Mouse (Mus musculus): ENCODE results near the gene 4921517D22Rik. TPM values are rescaled to one million over a fixed set of nuclear protein-coding genes. Genes with fewer than 3 reads are reported as not detected.
A peak's percentile ranks its signal among the peaks of the same experiment; 100 is the strongest.

The 4921517D22Rik gene
- polyA plus RNA-seq, 1 experiment from 2014 or later, result not detected

- no peaks in the 10 kb centered on the region for H3K9me3 ChIP-seq
- H3K27ac ChIP-seq, result no peak overlapping the region
- WGBS, result 90% methylated on average over 15 of the region's 15 CpGs
- no peak overlapping the region for H3K4me2 ChIP-seq
- H3K9ac ChIP-seq, result no peak overlapping the region
- ATAC-seq (ENCODE audit: insufficient read depth, low FRiP score, low read depth), result no peak
- no peaks in the 10 kb centered on the region; the same call in 1 of the 2 replicates for H3K36me3 ChIP-seq
- no peak overlapping the region for H3K4me3 ChIP-seq (replicated peaks)
- H3K4me1 ChIP-seq, result peaks cover 12% of the 10 kb centered on the region; the same call in 1 of the 2 replicates
- H3K27me3 ChIP-seq (replicated peaks), result no peaks in the 10 kb centered on the region
These were observed 38.1 kb downstream of the 4921517D22Rik start for GRCm38 (mm10) chr13:59655718-59656315.

- Histone ChIP-seq H3K9me3 (no peaks in the 10 kb centered on the region), H3K36me3 (no peaks in the 10 kb centered on the region), H3K27me3 (replicated peaks) (no peaks in the 10 kb centered on the region), H3K4me3 (replicated peaks) (no peak overlapping the region), H3K4me2 (no peak overlapping the region), H3K9ac (no peak overlapping the region), H3K4me1 (peaks cover 12% of the 10 kb centered on the region; the same call in 1 of the 2 replicates), H3K27ac (no peak overlapping the region)
- 81% methylated on average over 5 of the region's 5 CpGs for WGBS
- ATAC-seq (ENCODE audit: insufficient read depth, low FRiP score, low read depth), result no peak
These were observed 39.4 kb downstream of the 4921517D22Rik start for GRCm38 (mm10) chr13:59654465-59654864.

- WGBS, result 64% methylated on average over 3 of the region's 3 CpGs
- ATAC-seq (ENCODE audit: insufficient read depth, low FRiP score, low read depth), result no peak
These were observed 40.8 kb downstream of the 4921517D22Rik start for GRCm38 (mm10) chr13:59653136-59653535.

GRCm38 (mm10) chr13:59652651-59653050, 41.3 kb downstream of the 4921517D22Rik start:
- 60% methylated on average over 5 of the region's 5 CpGs for WGBS
- peaks cover 12% of the 10 kb centered on the region; the same call in 1 of the 2 replicates for H3K4me1 ChIP-seq

More at GRCm38 (mm10) chr13:59653136-59653535, 40.8 kb downstream of the 4921517D22Rik start:
- Histone ChIP-seq H3K4me3 (replicated peaks) (no peak overlapping the region), H3K9me3 (no peaks in the 10 kb centered on the region), H3K36me3 (no peaks in the 10 kb centered on the region; the same call in 1 of the 2 replicates), H3K4me2 (no peak overlapping the region), H3K9ac (no peak overlapping the region), H3K4me1 (peaks cover 12% of the 10 kb centered on the region; the same call in 1 of the 2 replicates), H3K27me3 (replicated peaks) (no peaks in the 10 kb centered on the region), H3K27ac (no peak overlapping the region)

GRCm38 (mm10) chr13:59649781-59650180, 44.1 kb downstream of the 4921517D22Rik start:
- no peaks in the 10 kb centered on the region for H3K27me3 ChIP-seq (replicated peaks)
- no peaks in the 10 kb centered on the region; the same call in 1 of the 2 replicates for H3K36me3 ChIP-seq
- 74% methylated on average over 5 of the region's 5 CpGs for WGBS
- 0 out of 2 replicates have a peak, but pooled peaks cover 7% of the 10 kb centered on the region for H3K4me1 ChIP-seq
- ATAC-seq (ENCODE audit: insufficient read depth, low FRiP score, low read depth), result no peak
- no peaks in the 10 kb centered on the region for H3K9me3 ChIP-seq
- H3K27ac ChIP-seq, result no peak overlapping the region
- H3K4me2 ChIP-seq, result no peak overlapping the region
- H3K9ac ChIP-seq, result no peak overlapping the region
- H3K4me3 ChIP-seq (replicated peaks), result no peak overlapping the region

More at GRCm38 (mm10) chr13:59652651-59653050, 41.3 kb downstream of the 4921517D22Rik start:
- H3K9ac ChIP-seq, result no peak overlapping the region
- H3K4me3 ChIP-seq (replicated peaks), result no peak overlapping the region
- no peaks in the 10 kb centered on the region for H3K9me3 ChIP-seq
- no peak for ATAC-seq (ENCODE audit: insufficient read depth, low FRiP score, low read depth)
- no peak overlapping the region for H3K4me2 ChIP-seq
- no peak overlapping the region for H3K27ac ChIP-seq
- H3K36me3 ChIP-seq, result no peaks in the 10 kb centered on the region; the same call in 1 of the 2 replicates
- no peaks in the 10 kb centered on the region for H3K27me3 ChIP-seq (replicated peaks)

- Histone ChIP-seq H3K4me2 (no peak overlapping the region), H3K9ac (no peak overlapping the region), H3K4me1 (0 out of 2 replicates have a peak, but pooled peaks cover 5% of the 10 kb centered on the region), H3K4me3 (replicated peaks) (no peak overlapping the region), H3K9me3 (no peaks in the 10 kb centered on the region), H3K27me3 (replicated peaks) (no peaks in the 10 kb centered on the region), H3K36me3 (no peaks in the 10 kb centered on the region; the same call in 1 of the 2 replicates), H3K27ac (no peak overlapping the region)
- ATAC-seq (ENCODE audit: insufficient read depth, low FRiP score, low read depth), result no peak
- 81% methylated on average over 6 of the region's 6 CpGs for WGBS
These were observed 45.3 kb downstream of the 4921517D22Rik start for GRCm38 (mm10) chr13:59648598-59648997.

- H3K4me1 ChIP-seq, result no peaks in the 10 kb centered on the region
- no peak overlapping the region for H3K9ac ChIP-seq
- no peaks in the 10 kb centered on the region for H3K9me3 ChIP-seq
- H3K4me3 ChIP-seq (replicated peaks), result no peak overlapping the region
- no peak overlapping the region for H3K27ac ChIP-seq
- no peak for ATAC-seq (ENCODE audit: insufficient read depth, low FRiP score, low read depth)
- no peaks in the 10 kb centered on the region for H3K27me3 ChIP-seq (replicated peaks)
- no peaks in the 10 kb centered on the region; the same call in 1 of the 2 replicates for H3K36me3 ChIP-seq
- no peak overlapping the region for H3K4me2 ChIP-seq
- 71% methylated on average over 6 of the region's 6 CpGs for WGBS
These were observed 46.4 kb downstream of the 4921517D22Rik start for GRCm38 (mm10) chr13:59647484-59647883.

- no peak for ATAC-seq (ENCODE audit: insufficient read depth, low FRiP score, low read depth)
- no peaks in the 10 kb centered on the region; the same call in 1 of the 2 replicates for H3K36me3 ChIP-seq
- WGBS, result 46% methylated on average over 11 of the region's 11 CpGs
- H3K9me3 ChIP-seq, result no peaks in the 10 kb centered on the region
- H3K27me3 ChIP-seq (replicated peaks), result no peaks in the 10 kb centered on the region
- H3K27ac ChIP-seq, result peak overlapping the region; percentile 11; the same call in 1 of the 2 replicates
- no peak overlapping the region for H3K4me2 ChIP-seq
- H3K4me3 ChIP-seq (replicated peaks), result no peak overlapping the region
- no peaks in the 10 kb centered on the region for H3K4me1 ChIP-seq
- H3K9ac ChIP-seq, result no peak overlapping the region
These were observed 47.1 kb downstream of the 4921517D22Rik start for GRCm38 (mm10) chr13:59646674-59647244.

GRCm38 (mm10) chr13:59645491-59645890, 48.4 kb downstream of the 4921517D22Rik start:
- 81% methylated on average over 3 of the region's 3 CpGs for WGBS
- ATAC-seq (ENCODE audit: insufficient read depth, low FRiP score, low read depth), result no peak

GRCm38 (mm10) chr13:59642818-59643217, 51.1 kb downstream of the 4921517D22Rik start:
- Histone ChIP-seq H3K4me3 (replicated peaks) (no peak overlapping the region), H3K27ac (no peak overlapping the region), H3K4me2 (no peak overlapping the region), H3K36me3 (no peaks in the 10 kb centered on the region; the same call in 1 of the 2 replicates), H3K4me1 (no peaks in the 10 kb centered on the region), H3K27me3 (replicated peaks) (no peaks in the 10 kb centered on the region), H3K9ac (no peak overlapping the region), H3K9me3 (no peaks in the 10 kb centered on the region)
- 78% methylated on average over 2 of the region's 2 CpGs for WGBS
- peak; percentile 80 for ATAC-seq (ENCODE audit: insufficient read depth, low FRiP score, low read depth)

More at GRCm38 (mm10) chr13:59645491-59645890, 48.4 kb downstream of the 4921517D22Rik start:
- no peak overlapping the region for H3K4me2 ChIP-seq
- H3K4me1 ChIP-seq, result no peaks in the 10 kb centered on the region
- H3K4me3 ChIP-seq (replicated peaks), result no peak overlapping the region
- H3K36me3 ChIP-seq, result no peaks in the 10 kb centered on the region; the same call in none of the 2 replicates
- no peaks in the 10 kb centered on the region for H3K27me3 ChIP-seq (replicated peaks)
- H3K9ac ChIP-seq, result no peak overlapping the region
- H3K9me3 ChIP-seq, result no peaks in the 10 kb centered on the region
- H3K27ac ChIP-seq, result no peak overlapping the region

GRCm38 (mm10) chr13:59640178-59640440, 53.8 kb downstream of the 4921517D22Rik start:
- Histone ChIP-seq H3K27me3 (replicated peaks) (no peaks in the 10 kb centered on the region), H3K27ac (no peak overlapping the region), H3K9ac (no peak overlapping the region), H3K4me3 (replicated peaks) (no peak overlapping the region), H3K4me1 (no peaks in the 10 kb centered on the region), H3K9me3 (no peaks in the 10 kb centered on the region), H3K36me3 (peaks cover 19% of the 10 kb centered on the region), H3K4me2 (no peak overlapping the region)
- WGBS, result 85% methylated on average over 6 of the region's 6 CpGs
- ATAC-seq (ENCODE audit: insufficient read depth, low FRiP score, low read depth), result no peak

- no peak overlapping the region for H3K27ac ChIP-seq
- no peaks in the 10 kb centered on the region for H3K27me3 ChIP-seq (replicated peaks)
- ATAC-seq (ENCODE audit: insufficient read depth, low FRiP score, low read depth), result no peak
- peaks cover 21% of the 10 kb centered on the region for H3K36me3 ChIP-seq
- H3K4me3 ChIP-seq (replicated peaks), result no peak overlapping the region
- H3K9ac ChIP-seq, result no peak overlapping the region
- no peaks in the 10 kb centered on the region for H3K4me1 ChIP-seq
- H3K9me3 ChIP-seq, result no peaks in the 10 kb centered on the region
- H3K4me2 ChIP-seq, result no peak overlapping the region
- WGBS, result 85% methylated on average over 16 of the region's 16 CpGs
These were observed 54.3 kb downstream of the 4921517D22Rik start for GRCm38 (mm10) chr13:59639368-59640177.

Measured in stomach, embryonic 15.5 days (tissue).